Mouse (Mus musculus) limb, embryonic 10.5 days (tissue): ENCODE measurements around the gene Zfc3h1. TPM values are rescaled to one million over a fixed set of nuclear protein-coding genes. Genes with fewer than 3 reads are reported as not detected.

ENCODE experiments used
- DNase-seq: peaks from one replicate; pipeline ENCODE4 v3.0.0-alpha.2; 2017; ENCODE audit warnings: low spot score
- H3K27ac ChIP-seq: fragments of 300-500 bp; sonication (generic); 2 replicates; pipeline ENCODE4 v1.5.1; 2016; ENCODE audit warnings: mild to moderate bottlenecking
- H3K27me3 ChIP-seq: fragments of 300-500 bp; sonication (generic); 2 replicates; pipeline ENCODE4 v1.6.1; 2016; ENCODE audit warnings: low read depth, mild to moderate bottlenecking; ENCODE audit not compliant: poor library complexity, severe bottlenecking
- H3K36me3 ChIP-seq: fragments of 300-500 bp; sonication (generic); 2 replicates; pipeline ENCODE4 v1.6.1; 2016; ENCODE audit warnings: mild to moderate bottlenecking, moderate library complexity
- H3K4me1 ChIP-seq: fragments of 300-500 bp; sonication (generic); 2 replicates; pipeline ENCODE4 v1.6.1; 2016
- H3K4me3 ChIP-seq: fragments of 300-500 bp; sonication (generic); 2 replicates; pipeline ENCODE4 v1.5.1; 2016; ENCODE audit warnings: mild to moderate bottlenecking, moderate library complexity
- H3K9me3 ChIP-seq: fragments of 300-500 bp; sonication (generic); replicated peaks from 2 replicates; pipeline ENCODE4 v1.6.1; 2016; ENCODE audit warnings: mild to moderate bottlenecking
- WGBS: fragments of 180-500 bp; shearing (Covaris S2); methylation state at CpG from one replicate; pipeline ENCODE4 v1.1.7; 2016; 5-methylcytosine and 5-hydroxymethylcytosine counted together
- polyA plus RNA-seq: library from polyadenylated mRNA; unstranded; fragments of >200 nt; fragmentation: Nextera tagmentation; extraction: Ambion mirVana; gene quantifications from 2 replicates; pipeline ENCODE4 v1.2.1, GENCODE M21; 2016

The Zfc3h1 gene
- polyA plus RNA-seq, 1 experiment from 2014 or later = 18.0 TPM

DNA sequence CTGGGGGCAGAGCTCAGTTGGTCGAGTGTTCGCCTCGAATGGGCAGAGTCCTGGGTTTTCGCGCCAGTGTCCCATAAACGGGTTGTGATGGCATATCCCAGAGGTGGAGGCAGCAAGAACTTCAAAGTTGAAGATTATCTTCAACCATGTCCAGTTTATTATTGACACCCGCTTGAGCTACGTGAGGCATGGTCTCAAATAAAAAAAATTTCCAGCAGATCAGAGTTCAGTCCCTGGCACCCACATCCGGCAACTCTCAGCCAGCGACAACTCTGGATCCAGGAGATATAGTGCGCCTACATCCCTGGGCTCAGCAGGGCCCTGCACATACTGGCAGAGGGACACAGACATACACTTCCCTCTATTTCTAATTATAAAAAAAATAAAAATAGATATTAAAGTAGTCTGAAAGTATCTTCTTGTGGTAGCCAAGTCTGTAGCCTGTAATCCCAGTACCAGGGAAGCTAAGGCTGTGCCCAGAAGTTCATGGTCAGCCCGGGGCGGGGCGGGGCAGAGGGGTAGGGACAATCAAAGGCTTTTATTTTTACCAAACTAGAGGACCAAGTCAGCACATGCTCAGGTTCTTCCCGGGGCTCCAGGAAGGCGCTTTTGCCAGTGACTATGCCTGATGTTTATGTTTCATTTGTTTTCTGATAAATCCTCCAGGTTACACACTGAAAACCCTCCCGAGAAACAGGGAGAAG, 26.4 kb upstream of the Zfc3h1 start:
- WGBS = 96% methylated on average over 17 of the region's 17 CpGs
- H3K4me1 ChIP-seq = peaks cover 14% of the 10 kb centered on the region
- no peak overlapping the region for H3K4me3 ChIP-seq
- no peaks in the 10 kb centered on the region for H3K9me3 ChIP-seq
- H3K27me3 ChIP-seq = no peaks in the 10 kb centered on the region
- H3K27ac ChIP-seq = no peak overlapping the region
- H3K36me3 ChIP-seq = peaks cover 13% of the 10 kb centered on the region
- no peak for DNase-seq

GRCm38 (mm10) chr10:115359066-115359465, 25.7 kb upstream of the Zfc3h1 start:
- Histone ChIP-seq H3K36me3 (peaks cover 13% of the 10 kb centered on the region), H3K27ac (no peak overlapping the region), H3K4me1 (peaks cover 14% of the 10 kb centered on the region), H3K9me3 (no peaks in the 10 kb centered on the region), H3K4me3 (no peak overlapping the region), H3K27me3 (no peaks in the 10 kb centered on the region)
- DNase-seq = no peak
- WGBS = 94% methylated on average over 7 of the region's 7 CpGs

DNA sequence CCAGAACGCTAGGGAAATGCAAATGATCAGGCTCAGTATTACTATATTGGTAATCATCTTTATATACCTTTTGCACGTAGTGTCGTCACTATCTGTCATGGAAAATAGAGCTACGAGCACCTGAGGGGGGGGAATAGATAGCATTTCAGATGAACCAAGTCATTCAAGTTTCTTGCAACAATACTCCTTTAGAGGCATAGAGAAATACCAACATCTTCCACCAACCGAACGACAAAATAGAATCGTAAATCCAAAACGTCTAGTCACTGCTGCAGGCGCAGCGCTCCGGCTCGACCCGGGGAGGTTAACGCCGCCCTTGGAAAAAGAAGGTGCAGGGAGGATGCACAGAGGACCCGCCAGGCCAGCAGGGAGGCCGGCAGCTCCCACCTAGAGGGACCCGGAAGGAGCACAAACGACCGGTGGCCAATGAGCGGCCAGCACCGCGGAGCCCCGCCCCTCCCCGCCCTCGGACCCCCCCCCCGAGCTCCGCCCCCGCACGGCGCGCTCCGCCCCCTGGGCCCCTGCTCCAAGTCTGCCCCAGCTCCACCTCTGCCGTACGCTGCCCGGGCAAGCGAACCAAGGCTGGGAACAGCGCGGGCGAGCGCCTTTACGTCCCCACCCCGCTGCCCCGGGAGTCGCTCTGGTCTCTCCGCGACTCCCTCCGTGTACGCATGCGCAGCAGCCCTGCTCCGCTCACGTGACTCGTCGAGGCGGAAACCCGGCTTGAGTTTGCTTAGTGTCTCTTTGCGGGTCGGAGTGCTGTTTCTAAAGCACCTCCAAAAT, 22.7 kb upstream of the Zfc3h1 start, which contains the start of gene Tmem19:
Tmem19 (minus strand) TSS at position 662 of the 783 bp plus-strand sequence.
- WGBS = 1% methylated on average over 57 of the region's 58 CpGs
- peaks cover 3% of the 10 kb centered on the region; the same call in 1 of the 2 replicates for H3K36me3 ChIP-seq
- peak within 1 kb of the TSS; percentile 90 for H3K27ac ChIP-seq
- DNase-seq = peak; percentile 97
- peaks cover 14% of the 10 kb centered on the region for H3K4me1 ChIP-seq
- no peaks in the 10 kb centered on the region for H3K27me3 ChIP-seq
- H3K9me3 ChIP-seq = no peaks in the 10 kb centered on the region
- peak within 1 kb of the TSS; percentile 62 for H3K4me3 ChIP-seq

DNA sequence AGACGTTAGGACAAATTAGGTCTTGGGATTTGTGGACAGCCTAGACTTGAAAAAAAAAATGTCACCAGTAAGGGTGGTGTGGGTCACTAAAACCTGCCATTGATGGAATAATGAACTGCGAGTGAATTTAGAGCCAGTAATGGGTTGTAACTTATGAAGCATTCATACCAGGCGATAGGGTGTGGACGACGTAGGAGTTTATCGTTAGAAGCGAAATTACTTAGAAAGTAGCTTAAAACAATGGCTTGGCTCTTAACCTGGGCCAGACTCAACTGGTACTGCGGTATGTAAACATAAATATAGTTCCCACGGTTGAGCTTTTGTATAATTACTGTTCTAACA, 22.2 kb upstream of the Zfc3h1 start:
- Histone ChIP-seq H3K9me3 (no peaks in the 10 kb centered on the region), H3K27me3 (no peaks in the 10 kb centered on the region), H3K4me3 (peak overlapping the region; percentile 62), H3K27ac (peak overlapping the region; percentile 90), H3K4me1 (peaks cover 14% of the 10 kb centered on the region), H3K36me3 (no peaks in the 10 kb centered on the region)
- DNase-seq = no peak
- WGBS = 9% methylated on average over 9 of the region's 9 CpGs

DNA sequence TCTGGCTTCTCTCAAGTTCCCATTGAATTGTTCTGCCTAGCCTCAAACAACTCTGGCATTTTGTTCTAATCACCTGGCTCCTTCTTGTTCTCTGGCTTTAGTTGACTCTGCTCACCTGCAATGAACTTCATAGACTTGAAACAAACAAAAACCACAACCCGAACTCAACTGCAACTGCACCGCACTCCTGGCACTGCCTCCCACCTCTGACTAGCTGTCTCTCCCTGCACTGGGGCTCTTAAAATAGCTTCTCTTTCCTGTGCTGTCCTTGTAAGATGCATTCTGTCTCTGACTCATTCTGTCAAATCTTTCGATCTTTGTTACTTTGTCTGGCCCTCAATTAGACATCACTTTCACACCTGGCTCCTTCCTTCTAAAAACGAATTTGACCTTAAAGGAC, 21.6 kb upstream of the Zfc3h1 start:
- 89% methylated on average over 4 of the region's 4 CpGs for whole genome bisulfite sequencing
- DNase-seq = no peak
- Histone ChIP-seq H3K4me1 (peaks cover 14% of the 10 kb centered on the region), H3K27me3 (no peaks in the 10 kb centered on the region), H3K36me3 (no peaks in the 10 kb centered on the region), H3K4me3 (peak overlapping the region; percentile 62), H3K9me3 (no peaks in the 10 kb centered on the region), H3K27ac (peak overlapping the region; percentile 90; the same call in 1 of the 2 replicates)

DNA sequence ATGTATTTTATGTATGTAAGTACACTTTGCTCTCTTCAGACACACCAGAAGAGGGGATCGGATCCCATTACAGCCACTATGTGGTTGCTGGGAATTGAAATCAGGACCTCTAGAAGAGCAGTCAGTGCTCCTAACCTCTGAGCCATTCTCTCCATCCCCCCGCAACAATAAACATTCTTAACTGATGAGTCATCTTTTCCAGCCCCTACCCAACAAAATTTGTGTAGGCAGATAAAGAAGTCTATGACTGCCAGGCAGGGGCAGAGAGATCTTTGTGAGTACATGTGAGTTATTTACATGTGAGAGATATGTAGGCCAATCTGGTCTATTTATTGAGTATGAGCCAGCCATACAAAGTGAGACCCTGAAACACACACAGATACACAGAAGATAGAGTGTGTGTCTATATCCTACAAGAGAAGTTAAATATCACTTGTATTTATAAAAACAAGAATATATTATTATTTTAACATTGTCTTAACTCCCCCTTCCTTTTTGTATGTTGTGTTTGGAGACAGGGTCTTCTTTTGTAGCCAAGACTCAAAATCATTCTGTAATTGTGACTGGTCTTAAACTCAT, 3.2 kb upstream of the Zfc3h1 start:
- WGBS = 87% methylated on average over 2 of the region's 2 CpGs
- H3K4me3 ChIP-seq = no peak overlapping the region
- DNase-seq = no peak
- no peak overlapping the region for H3K27ac ChIP-seq
- H3K27me3 ChIP-seq = no peaks in the 10 kb centered on the region
- no peaks in the 10 kb centered on the region for H3K9me3 ChIP-seq
- H3K36me3 ChIP-seq = peaks cover 22% of the 10 kb centered on the region
- H3K4me1 ChIP-seq = peaks cover 18% of the 10 kb centered on the region

- no peak for DNase-seq
- Histone ChIP-seq H3K27me3 (no peaks in the 10 kb centered on the region), H3K9me3 (no peaks in the 10 kb centered on the region), H3K4me1 (peaks cover 21% of the 10 kb centered on the region), H3K27ac (peak overlapping the region; percentile 98), H3K36me3 (peaks cover 22% of the 10 kb centered on the region), H3K4me3 (peak overlapping the region; percentile 91)
- WGBS = 64% methylated on average over 12 of the region's 12 CpGs
These were observed 1.7 kb upstream of the Zfc3h1 start for GRCm38 (mm10) chr10:115382846-115383643.

DNA sequence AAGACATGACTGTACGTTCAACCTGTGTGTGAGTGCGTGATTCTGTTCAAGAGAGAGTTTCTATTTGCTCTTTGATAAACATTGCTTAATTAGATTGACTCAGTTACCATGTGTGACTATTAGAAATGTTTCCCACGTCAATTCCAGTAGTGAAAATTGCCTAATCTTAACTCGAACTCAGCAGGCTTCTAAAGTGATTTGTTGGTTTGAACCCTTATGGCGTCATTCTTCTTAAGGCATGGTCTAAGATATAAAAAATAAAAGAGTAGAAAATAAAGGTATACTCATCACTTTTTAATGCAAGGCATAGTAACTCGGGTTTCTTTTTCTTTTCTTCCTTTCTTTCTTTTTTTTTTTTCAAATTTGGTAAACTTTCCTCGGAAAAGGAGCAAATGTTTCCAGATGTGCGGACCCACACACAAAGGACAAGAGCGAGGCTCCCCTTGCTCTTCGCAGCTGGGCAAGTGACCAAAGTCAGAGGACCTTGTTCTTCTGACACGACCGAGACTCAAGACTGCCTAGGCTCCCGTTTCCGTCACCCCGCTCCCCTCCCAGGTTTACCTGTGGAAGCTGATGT, 1.0 kb upstream of the Zfc3h1 start:
- Histone ChIP-seq H3K27me3 (no peaks in the 10 kb centered on the region), H3K4me1 (peaks cover 21% of the 10 kb centered on the region), H3K9me3 (no peaks in the 10 kb centered on the region), H3K4me3 (peak overlapping the region; percentile 91), H3K27ac (peak overlapping the region; percentile 98), H3K36me3 (peaks cover 28% of the 10 kb centered on the region)
- 7% methylated on average over 15 of the region's 15 CpGs for WGBS
- no peak for DNase-seq

GRCm38 (mm10) chr10:115385018-115386002, 551 bp downstream of the Zfc3h1 start:
- H3K27ac ChIP-seq = peak overlapping the region; percentile 98
- DNase-seq = peak; percentile 82
- peaks cover 21% of the 10 kb centered on the region for H3K4me1 ChIP-seq
- H3K27me3 ChIP-seq = no peaks in the 10 kb centered on the region
- H3K9me3 ChIP-seq = no peaks in the 10 kb centered on the region
- under 1% methylated on average over 101 of the region's 101 CpGs for WGBS
- peaks cover 39% of the 10 kb centered on the region for H3K36me3 ChIP-seq
- peak overlapping the region; percentile 91 for H3K4me3 ChIP-seq

- no peaks in the 10 kb centered on the region for H3K9me3 ChIP-seq
- no peak overlapping the region for H3K4me3 ChIP-seq
- no peaks in the 10 kb centered on the region for H3K27me3 ChIP-seq
- H3K27ac ChIP-seq = no peak overlapping the region
- H3K4me1 ChIP-seq = peaks cover 13% of the 10 kb centered on the region
- DNase-seq = no peak
- peaks cover 43% of the 10 kb centered on the region for H3K36me3 ChIP-seq
- WGBS = 94% methylated on average over 3 of the region's 3 CpGs
These were observed 3.1 kb downstream of the Zfc3h1 start for GRCm38 (mm10) chr10:115387891-115388290.

DNA sequence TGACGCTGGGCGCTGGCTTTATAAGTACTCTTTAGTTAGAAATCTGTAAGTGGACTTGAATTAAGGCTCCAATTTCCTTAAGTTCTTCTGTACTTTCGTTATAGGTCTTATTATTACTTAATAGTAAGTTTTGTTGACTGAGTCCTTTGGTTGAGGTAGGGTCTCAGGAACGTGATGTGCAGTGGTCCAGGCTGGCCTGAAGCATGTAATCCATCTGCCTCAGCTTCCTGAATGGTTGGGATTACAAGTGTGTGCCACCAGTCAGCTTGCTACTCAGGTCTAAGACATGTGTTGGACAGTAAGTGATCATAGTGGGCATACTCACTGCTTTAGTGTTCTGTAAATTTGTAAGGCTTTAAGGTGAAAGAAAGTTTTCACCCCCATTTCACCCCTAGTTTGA, 6.3 kb downstream of the Zfc3h1 start:
- Histone ChIP-seq H3K27me3 (no peaks in the 10 kb centered on the region), H3K27ac (no peak overlapping the region), H3K4me1 (peaks cover 7% of the 10 kb centered on the region), H3K36me3 (peaks cover 72% of the 10 kb centered on the region), H3K4me3 (no peak overlapping the region), H3K9me3 (no peaks in the 10 kb centered on the region)
- no peak for DNase-seq
- WGBS = 94% methylated on average over 4 of the region's 4 CpGs
